Mouse (Mus musculus) embryonic fibroblast, embryonic 13.5 days (primary cell): Measurements from ENCODE around the gene Pigv. TPM values are rescaled to one million over a fixed set of nuclear protein-coding genes. Genes with fewer than 3 reads are reported as not detected.

ENCODE experiments used
- H3K27ac ChIP-seq: 2 replicates; pipeline ENCODE4 v1.5.1; 2012; ENCODE audit warnings: low read length, control low read depth, inconsistent platforms; ENCODE audit not compliant: insufficient read depth
- H3K4me1 ChIP-seq: 2 replicates; pipeline ENCODE4 v1.6.1; 2011; ENCODE audit warnings: low read length; ENCODE audit not compliant: control insufficient read depth, insufficient read depth
- H3K4me3 ChIP-seq: 2 replicates; pipeline ENCODE4 v1.5.1; 2011; ENCODE audit warnings: mild to moderate bottlenecking, control low read depth, low read length; ENCODE audit not compliant: insufficient read depth
- CTCF ChIP-seq: IDR thresholded peaks from 2 replicates; pipeline ENCODE4 v1.5.1; 2011; ENCODE audit warnings: mild to moderate bottlenecking, control low read depth, low read length, moderate library complexity, borderline replicate concordance; ENCODE audit not compliant: insufficient read depth
- POLR2A ChIP-seq: IDR thresholded peaks from 2 replicates; pipeline ENCODE4 v1.6.1; 2011; ENCODE audit warnings: low read depth, mild to moderate bottlenecking, control low read depth, low read length, moderate library complexity
- polyA plus RNA-seq: library from polyadenylated mRNA; stranded (reverse); fragments of >200 nt; gene quantifications from 2 replicates; pipeline ENCODE4 v1.2.4, GENCODE M21; 2011; ENCODE audit warnings: low read depth; ENCODE audit not compliant: missing spikeins, insufficient read length

Gene Pigv
- polyA plus RNA-seq, 1 experiment, result 10.4 TPM

GRCm38 (mm10) chr4:133673666-133674330, 1.4 kb upstream of the Pigv start:
- TF ChIP-seq CTCF, result no peak
- TF ChIP-seq POLR2A, result 0 out of 2 replicates have a peak, but pooled peaks have one; percentile 22
- Histone ChIP-seq H3K4me1 (peaks cover 7% of the 10 kb centered on the region), H3K27ac (peak overlapping the region; percentile 99), H3K4me3 (peak overlapping the region; percentile 94; the same call in 1 of the 2 replicates)

DNA sequence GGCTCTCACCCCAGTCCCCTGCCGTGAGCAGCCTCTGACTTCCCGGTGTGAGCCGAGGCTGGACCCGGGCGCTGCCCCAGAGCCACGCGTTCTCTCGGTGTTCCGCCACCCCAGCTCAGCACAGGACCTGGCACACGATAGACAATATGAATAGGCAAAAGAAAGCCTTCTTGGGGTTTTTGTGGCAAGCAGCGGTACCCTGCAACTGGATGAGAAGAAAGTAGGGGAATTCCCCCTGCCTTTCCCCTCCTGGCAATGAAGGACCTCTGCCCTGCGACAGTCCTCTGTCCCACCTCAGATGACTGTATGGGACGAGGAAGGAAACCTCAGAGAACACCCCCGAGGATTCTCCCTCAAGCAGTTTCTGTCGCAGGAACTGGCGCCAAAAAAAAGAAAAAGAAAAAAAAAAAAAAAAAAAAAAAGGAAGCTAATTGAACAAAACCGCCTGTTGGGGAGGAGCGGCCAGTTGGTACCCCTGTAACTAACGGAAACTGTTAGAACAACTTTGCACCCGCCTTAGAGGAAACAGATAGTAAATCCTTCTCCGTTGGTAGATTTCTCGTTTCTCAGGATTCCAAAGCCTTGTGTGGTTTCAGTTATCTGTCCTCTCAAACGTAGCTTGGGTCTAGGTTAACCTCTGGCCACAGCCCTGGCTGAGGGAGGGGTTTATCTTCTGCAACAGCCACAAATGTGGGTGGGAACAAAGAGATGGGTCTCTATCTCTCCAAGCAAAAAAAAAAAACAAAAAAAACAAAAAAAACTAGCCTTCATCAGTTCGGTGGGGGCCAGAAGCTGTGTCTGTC, 599 bp upstream of the Pigv start:
- Histone ChIP-seq H3K27ac (peak overlapping the region; percentile 99), H3K4me1 (peaks cover 7% of the 10 kb centered on the region), H3K4me3 (peak overlapping the region; percentile 94)
- TF ChIP-seq CTCF (no peak), POLR2A (peak; percentile 28; the same call in 1 of the 2 replicates)

GRCm38 (mm10) chr4:133671184-133671880, 1.1 kb downstream of the Pigv start:
- TF ChIP-seq CTCF (peak; percentile 31; the same call in 1 of the 2 replicates), POLR2A (no peak)
- H3K27ac ChIP-seq, result peak overlapping the region; percentile 99
- H3K4me3 ChIP-seq, result peak overlapping the region; percentile 94
- H3K4me1 ChIP-seq, result peaks cover 7% of the 10 kb centered on the region

- TF ChIP-seq CTCF (peak; percentile 46; the same call in 1 of the 2 replicates), POLR2A (no peak)
- Histone ChIP-seq H3K4me3 (no peak overlapping the region), H3K27ac (no peak overlapping the region), H3K4me1 (peaks cover 7% of the 10 kb centered on the region)
These were observed 2.7 kb downstream of the Pigv start for GRCm38 (mm10) chr4:133669652-133670210.

DNA sequence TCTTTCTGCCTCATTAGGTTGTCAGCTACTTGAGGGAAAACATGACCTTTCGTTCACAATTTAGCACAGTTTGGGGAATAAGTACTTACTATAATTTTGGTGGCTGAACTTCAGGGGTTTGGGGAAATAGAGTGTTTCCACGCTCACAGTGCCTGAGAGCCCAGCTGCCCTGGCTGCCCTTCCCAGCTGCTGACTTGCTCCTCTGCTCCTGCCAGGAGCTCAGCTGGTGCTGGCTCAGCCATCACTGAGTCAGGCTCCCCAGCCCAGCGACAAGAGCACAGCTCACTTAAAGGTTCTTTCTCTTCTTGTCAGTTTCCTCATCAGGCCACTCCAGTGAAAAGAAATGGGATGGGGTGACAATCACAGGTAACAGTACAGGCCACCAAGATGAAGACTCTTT, 3.9 kb downstream of the Pigv start:
- TF ChIP-seq CTCF (no peak), POLR2A (no peak)
- H3K4me3 ChIP-seq, result no peak overlapping the region
- H3K4me1 ChIP-seq, result peaks cover 4% of the 10 kb centered on the region; the same call in 1 of the 2 replicates
- no peak overlapping the region for H3K27ac ChIP-seq

DNA sequence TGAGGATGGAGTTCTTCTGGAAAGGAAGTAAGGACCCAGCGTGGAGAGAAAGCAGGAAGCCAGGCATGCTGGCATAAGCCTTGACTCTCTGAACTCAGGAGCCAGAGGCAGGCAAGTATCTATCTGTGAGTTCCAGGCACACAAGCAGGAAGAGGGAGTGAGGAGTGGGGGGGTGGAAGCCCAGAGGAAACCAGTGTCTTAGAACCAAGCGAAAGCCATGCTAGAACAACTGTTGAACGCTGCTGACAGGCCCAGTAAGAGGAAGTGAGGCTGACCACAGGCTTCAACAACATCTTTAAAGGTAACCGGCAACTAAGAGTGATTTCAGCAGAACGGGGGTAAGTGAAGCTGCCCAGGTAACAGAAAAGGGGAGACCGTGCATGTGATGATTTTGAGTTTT, 6.2 kb downstream of the Pigv start:
- Histone ChIP-seq H3K27ac (no peak overlapping the region), H3K4me3 (no peak overlapping the region), H3K4me1 (0 out of 2 replicates have a peak, but pooled peaks cover 4% of the 10 kb centered on the region)
- TF ChIP-seq POLR2A (no peak), CTCF (no peak)

DNA sequence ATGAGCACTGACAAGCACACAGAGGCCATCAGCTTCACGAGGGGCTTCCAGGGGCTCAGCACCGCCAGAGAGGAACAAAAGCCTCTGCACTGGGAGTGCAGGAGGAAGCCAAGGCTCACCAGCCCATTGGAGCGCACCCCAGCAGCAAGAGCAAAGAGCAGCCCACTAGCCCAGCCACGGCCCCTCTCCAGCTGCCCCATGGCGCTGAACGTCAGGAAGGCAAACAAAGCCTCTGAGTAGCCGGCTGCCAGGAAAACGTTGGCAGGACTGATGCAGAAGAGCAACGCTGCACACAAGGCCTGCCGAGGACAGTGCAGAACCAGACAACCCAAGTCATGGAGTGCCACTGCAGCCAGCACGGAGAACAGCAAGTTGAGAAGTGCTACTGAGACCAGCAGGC, 7.3 kb downstream of the Pigv start:
- Histone ChIP-seq H3K27ac (no peak overlapping the region), H3K4me3 (no peak overlapping the region), H3K4me1 (peaks cover 5% of the 10 kb centered on the region)
- TF ChIP-seq POLR2A (no peak), CTCF (no peak)

DNA sequence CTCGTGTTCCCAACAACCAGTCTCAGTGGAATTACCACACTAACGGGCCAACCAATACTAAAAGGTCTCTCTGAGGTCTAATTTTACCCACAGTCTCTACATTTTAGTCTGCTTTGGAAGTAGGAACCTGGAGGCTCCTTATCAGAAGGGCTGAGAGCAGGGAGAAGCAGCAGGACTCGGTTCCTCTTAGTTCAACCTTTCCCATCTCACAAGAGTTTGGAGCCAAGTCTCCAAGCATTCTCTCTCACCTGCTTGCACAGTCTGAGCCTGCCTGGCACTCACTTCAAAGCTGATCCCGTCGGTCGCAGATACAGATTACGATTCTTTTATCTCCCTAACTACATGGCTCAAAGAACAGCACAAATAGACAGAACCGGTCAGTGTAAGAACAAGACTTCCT, 9.5 kb downstream of the Pigv start:
- Histone ChIP-seq H3K4me3 (no peak overlapping the region), H3K27ac (no peak overlapping the region), H3K4me1 (peaks cover 9% of the 10 kb centered on the region)
- TF ChIP-seq CTCF, result no peak
- TF ChIP-seq POLR2A, result no peak

- Histone ChIP-seq H3K27ac (no peak overlapping the region), H3K4me3 (no peak overlapping the region), H3K4me1 (peaks cover 9% of the 10 kb centered on the region)
- TF ChIP-seq POLR2A (no peak), CTCF (no peak)
These were observed 10.0 kb downstream of the Pigv start for GRCm38 (mm10) chr4:133662421-133662820.
